Mouse (Mus musculus) liver, postnatal 0 days (tissue): ENCODE measurements around the gene Smpd2. TPM values are rescaled to one million over a fixed set of nuclear protein-coding genes. Genes with fewer than 3 reads are reported as not detected.

Experiments
- ATAC-seq: fragments of 200-750 bp; cut with Nextera tagmentation; 2 replicates; pipeline ENCODE4 v1.8.0; 2017; ENCODE audit warnings: mild to moderate bottlenecking, moderate library complexity
- DNase-seq: peaks from one replicate; pipeline ENCODE4 v3.0.0-alpha.2; 2016
- H3K27ac ChIP-seq: fragments of 300-500 bp; sonication (generic); 2 replicates; pipeline ENCODE4 v1.5.1; 2014; ENCODE audit warnings: antibody characterized with exemption, moderate library complexity, mild to moderate bottlenecking, low read depth
- H3K27me3 ChIP-seq: fragments of 300-500 bp; sonication (generic); 2 replicates; pipeline ENCODE4 v1.6.1; 2014; ENCODE audit warnings: low read length, control low read depth, mixed read lengths; ENCODE audit not compliant: insufficient read depth
- H3K36me3 ChIP-seq: fragments of 300-500 bp; sonication (generic); replicated peaks from 2 replicates; pipeline ENCODE4 v1.6.1; 2014; ENCODE audit warnings: mild to moderate bottlenecking, control low read depth, low read length, moderate library complexity, mixed read lengths; ENCODE audit not compliant: insufficient read depth
- H3K4me1 ChIP-seq: fragments of 300-500 bp; sonication (generic); 2 replicates; pipeline ENCODE4 v1.6.1; 2014; ENCODE audit warnings: antibody characterized with exemption, mild to moderate bottlenecking, control low read depth; ENCODE audit not compliant: insufficient read depth
- H3K4me2 ChIP-seq: fragments of 300-500 bp; sonication (generic); 2 replicates; pipeline ENCODE4 v1.6.1; 2014; ENCODE audit warnings: low read depth, mild to moderate bottlenecking, low read length, moderate library complexity, mixed read lengths
- H3K4me3 ChIP-seq: fragments of 300-500 bp; sonication (generic); 2 replicates; pipeline ENCODE4 v1.5.1; 2014; ENCODE audit warnings: low read depth, low read length
- H3K9ac ChIP-seq: fragments of 300-500 bp; sonication (generic); replicated peaks from 2 replicates; pipeline ENCODE4 v1.6.1; 2014; ENCODE audit warnings: mild to moderate bottlenecking, moderate library complexity
- H3K9me3 ChIP-seq: fragments of 300-500 bp; sonication (generic); 2 replicates; pipeline ENCODE4 v1.6.1; 2016; ENCODE audit warnings: mild to moderate bottlenecking, control low read depth, low read length, mixed read lengths
- CTCF ChIP-seq: sonication (generic); IDR thresholded peaks from 2 replicates; pipeline ENCODE4 v1.5.1; 2016; ENCODE audit warnings: antibody characterized with exemption, low read depth
- EP300 ChIP-seq: IDR thresholded peaks from 2 replicates; pipeline ENCODE4 v1.6.1; 2016; ENCODE audit warnings: antibody characterized with exemption, low read depth, mild to moderate bottlenecking
- WGBS: fragments of 180-500 bp; shearing (Covaris S2); extraction: QIAGEN DNeasy Blood & Tissue Kit; methylation state at CpG from one replicate; pipeline ENCODE4 v1.1.7; 2014; ENCODE audit not compliant: insufficient replicate concordance; 5-methylcytosine and 5-hydroxymethylcytosine counted together
- polyA plus RNA-seq: library from polyadenylated mRNA; unstranded; fragments of >200 nt; fragmentation: Nextera tagmentation; extraction: Ambion mirVana; gene quantifications from 2 replicates; pipeline ENCODE4 v1.2.1, GENCODE M21; 2015

Gene Smpd2
- polyA plus RNA-seq, 1 experiment from 2014 or later: 19.7 TPM

DNA sequence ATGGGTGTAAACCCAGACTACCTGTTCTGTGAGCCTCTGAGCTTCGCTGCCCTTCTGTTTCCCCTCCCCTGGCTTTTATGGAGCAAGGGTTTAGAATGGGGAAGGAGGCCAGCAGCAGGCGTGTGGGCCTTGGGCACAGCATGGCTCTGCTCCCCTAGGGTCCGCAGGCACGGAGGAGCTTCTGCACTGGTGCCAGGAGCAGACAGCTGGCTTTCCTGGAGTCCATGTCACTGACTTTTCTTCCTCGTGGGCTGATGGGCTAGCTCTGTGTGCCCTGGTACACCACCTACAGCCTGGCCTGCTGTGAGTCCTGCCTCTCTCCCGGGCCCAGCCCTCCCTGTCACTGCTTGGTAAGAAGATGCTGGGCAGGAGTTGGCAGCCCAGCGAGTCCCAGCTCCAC is 7.7 kb downstream of the Smpd2 start:
- ATAC-seq: no peak

DNA sequence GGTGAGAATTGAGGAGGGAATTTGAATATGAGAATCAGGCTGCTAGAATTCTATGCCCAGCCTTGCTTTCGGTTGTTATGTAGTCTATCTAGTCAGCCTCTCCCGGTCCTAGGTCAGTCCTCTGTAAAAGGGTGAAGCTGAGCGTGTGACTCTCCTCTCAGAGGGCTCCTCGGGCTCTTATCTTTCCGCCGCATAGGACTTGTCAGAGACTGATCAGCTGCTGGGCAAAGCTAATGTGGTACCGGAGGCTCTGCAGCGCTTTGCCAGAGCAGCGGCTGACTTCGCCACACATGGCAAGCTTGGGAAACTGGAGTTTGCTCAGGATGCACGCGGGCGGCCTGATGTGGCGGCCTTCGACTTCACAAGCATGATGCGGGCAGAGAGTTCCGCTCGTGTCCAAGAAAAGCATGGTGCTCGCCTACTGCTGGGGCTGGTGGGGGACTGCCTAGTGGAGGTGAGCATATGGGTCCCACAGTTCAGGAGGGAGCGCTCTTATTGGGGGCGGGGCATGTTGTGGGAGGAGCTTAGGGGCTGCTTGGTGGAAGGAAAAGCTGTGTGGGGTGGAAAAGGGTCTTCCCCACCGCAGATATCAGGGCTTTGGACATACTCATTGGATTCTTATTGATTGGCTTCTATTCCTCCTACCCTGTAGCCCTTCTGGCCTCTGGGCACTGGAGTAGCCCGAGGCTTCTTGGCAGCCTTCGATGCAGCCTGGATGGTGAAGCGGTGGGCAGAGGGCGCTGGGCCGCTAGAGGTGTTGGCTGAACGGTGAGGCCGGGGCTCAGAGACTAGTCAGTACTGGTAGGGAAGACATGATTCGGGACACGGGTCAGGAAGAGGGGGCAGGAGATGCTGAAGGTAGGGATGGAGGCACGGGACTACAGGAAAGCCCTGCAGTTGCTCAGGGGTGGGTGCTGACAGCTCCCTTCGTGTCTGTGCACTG is 9.0 kb downstream of the Smpd2 start:
- Histone ChIP-seq H3K27me3 (peaks cover 6% of the 10 kb centered on the region; the same call in 1 of the 2 replicates), H3K9me3 (no peaks in the 10 kb centered on the region), H3K27ac (no peak overlapping the region), H3K9ac (no peak overlapping the region), H3K4me2 (no peak overlapping the region), H3K36me3 (peaks cover 18% of the 10 kb centered on the region), H3K4me1 (peaks cover 19% of the 10 kb centered on the region), H3K4me3 (no peak overlapping the region)
- no peak; the same call in 1 of the 2 replicates for ATAC-seq
- DNase-seq: peak; percentile 16
- TF ChIP-seq CTCF: no peak
- TF ChIP-seq EP300: no peak
- 62% methylated on average over 33 of the region's 33 CpGs for WGBS

More for the DNA sequence above, 7.7 kb downstream of the Smpd2 start:
- H3K4me3 ChIP-seq: no peak overlapping the region
- peaks cover 25% of the 10 kb centered on the region for H3K36me3 ChIP-seq
- TF ChIP-seq CTCF: no peak
- TF ChIP-seq EP300: no peak
- H3K4me1 ChIP-seq: peaks cover 8% of the 10 kb centered on the region; the same call in 1 of the 2 replicates
- H3K27ac ChIP-seq: no peak overlapping the region
- H3K9ac ChIP-seq: no peak overlapping the region
- WGBS: 76% methylated on average over 7 of the region's 7 CpGs
- H3K27me3 ChIP-seq: 0 out of 2 replicates have a peak, but pooled peaks cover 2% of the 10 kb centered on the region
- H3K4me2 ChIP-seq: no peak overlapping the region
- no peak for DNase-seq
- H3K9me3 ChIP-seq: no peaks in the 10 kb centered on the region

DNA sequence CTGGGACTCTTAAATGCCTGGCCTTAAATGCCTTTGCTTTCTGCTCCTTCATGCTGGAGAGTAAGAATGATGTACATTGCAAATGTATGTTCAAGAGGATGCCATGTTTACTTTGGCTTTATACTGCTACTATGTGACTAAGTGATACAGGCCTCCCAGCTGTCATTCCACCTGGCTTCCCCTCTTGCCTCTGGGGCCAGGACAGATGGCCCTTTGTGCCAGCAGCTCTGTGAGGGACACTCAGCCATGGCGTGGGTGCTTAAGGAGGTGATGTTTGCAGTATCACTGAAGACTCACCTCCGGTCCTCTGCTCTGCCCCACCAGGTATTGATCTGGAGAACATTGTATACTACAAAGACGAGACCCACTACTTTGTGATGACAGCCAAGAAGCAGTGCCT is 10.2 kb downstream of the Smpd2 start:
- no peak for ATAC-seq
- Histone ChIP-seq H3K27ac (no peak overlapping the region), H3K9ac (no peak overlapping the region), H3K27me3 (peaks cover 11% of the 10 kb centered on the region), H3K4me1 (peaks cover 29% of the 10 kb centered on the region), H3K4me3 (no peak overlapping the region), H3K9me3 (no peaks in the 10 kb centered on the region), H3K36me3 (peaks cover 12% of the 10 kb centered on the region), H3K4me2 (no peak overlapping the region)
- no peak for TF ChIP-seq CTCF
- no peak for TF ChIP-seq EP300
- no peak for DNase-seq
- 85% methylated on average over 3 of the region's 3 CpGs for WGBS

DNA sequence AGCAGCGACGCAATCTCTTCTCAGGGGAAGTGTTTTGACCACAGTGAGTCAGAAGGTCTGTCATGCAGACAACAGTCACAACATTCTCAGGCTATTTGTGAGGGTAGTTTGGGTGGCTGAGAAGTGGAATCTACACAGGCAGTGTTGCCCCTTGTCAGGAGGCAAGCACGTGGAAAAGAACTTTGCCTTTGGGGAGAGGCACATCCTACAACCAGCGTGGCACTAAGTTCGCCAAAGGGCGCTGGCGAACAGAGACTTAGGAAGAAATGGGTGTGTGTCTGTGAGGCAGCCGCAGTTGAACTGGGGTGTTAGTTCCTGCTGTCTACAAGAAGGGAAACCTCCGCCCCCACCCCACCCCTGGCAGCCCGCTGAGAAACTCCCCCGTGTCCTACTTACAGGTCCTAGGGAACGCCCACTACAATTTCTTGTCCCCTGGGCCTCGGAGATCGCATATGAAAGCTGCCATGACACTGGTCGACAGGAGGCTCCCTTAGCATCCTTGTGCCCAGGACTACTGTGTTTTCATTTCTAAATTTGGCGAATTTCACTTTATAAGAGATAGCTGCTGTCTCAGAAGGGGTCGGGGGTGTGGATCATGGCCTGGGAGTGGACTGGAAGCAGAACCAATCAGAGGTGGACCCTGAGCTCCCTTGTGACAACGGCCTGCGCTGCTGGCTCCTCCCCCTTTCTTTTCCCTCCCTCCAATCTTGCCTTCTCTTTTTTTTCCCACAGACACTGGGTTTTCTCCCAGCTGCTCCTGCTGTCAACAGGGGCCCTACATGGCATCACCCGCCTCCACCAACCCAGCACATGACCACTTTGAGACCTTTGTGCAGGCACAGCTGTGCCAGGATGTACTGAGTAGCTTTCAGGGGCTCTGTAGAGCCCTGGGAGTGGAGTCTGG is 12.6 kb downstream of the Smpd2 start:
- peak overlapping the region; percentile 58 for H3K4me3 ChIP-seq
- no peaks in the 10 kb centered on the region for H3K9me3 ChIP-seq
- TF ChIP-seq CTCF: no peak
- TF ChIP-seq EP300: no peak
- H3K4me1 ChIP-seq: peaks cover 46% of the 10 kb centered on the region
- H3K9ac ChIP-seq: peak overlapping the region; percentile 66
- peaks cover 12% of the 10 kb centered on the region for H3K36me3 ChIP-seq
- DNase-seq (peak; percentile 46), ATAC-seq (peak; percentile 19; the same call in 1 of the 2 replicates)
- peaks cover 11% of the 10 kb centered on the region for H3K27me3 ChIP-seq
- H3K4me2 ChIP-seq: peak overlapping the region; percentile 82
- H3K27ac ChIP-seq: peak overlapping the region; percentile 76
- 5% methylated on average over 20 of the region's 20 CpGs for WGBS

DNA sequence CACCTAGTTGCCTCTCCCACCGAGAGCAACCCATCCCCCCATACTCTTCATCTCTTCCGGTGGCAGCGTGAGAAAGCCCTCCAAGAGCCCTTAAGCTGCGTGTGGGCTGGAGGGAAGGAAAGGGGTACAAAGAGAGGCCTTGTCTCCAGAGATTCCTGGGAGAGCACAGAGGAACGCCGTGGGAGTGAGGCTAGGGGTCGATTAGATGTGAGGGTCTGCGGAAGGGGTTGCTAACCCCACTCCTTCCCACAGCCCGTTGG is 13.2 kb downstream of the Smpd2 start:
- Histone ChIP-seq H3K27ac (peak overlapping the region; percentile 76), H3K27me3 (peaks cover 11% of the 10 kb centered on the region), H3K9me3 (no peaks in the 10 kb centered on the region), H3K4me2 (peak overlapping the region; percentile 82), H3K4me3 (peak overlapping the region; percentile 58), H3K36me3 (peaks cover 8% of the 10 kb centered on the region), H3K4me1 (peaks cover 46% of the 10 kb centered on the region), H3K9ac (peak overlapping the region; percentile 66)
- ATAC-seq (no peak), DNase-seq (peak; percentile 19)
- WGBS: 1% methylated on average over 9 of the region's 9 CpGs
- TF ChIP-seq CTCF (no peak), EP300 (no peak)
